Mouse (Mus musculus): ENCODE measurements around the gene Spn. TPM values are rescaled to one million over a fixed set of nuclear protein-coding genes. Genes with fewer than 3 reads are reported as not detected.

The Spn gene
- polyA plus RNA-seq, 1 experiment from 2014 or later = 0.23 TPM

GRCm38 (mm10) chr7:127140623-127141404 lies 3.2 kb upstream of the Spn start:
- Histone ChIP-seq H3K4me2 (no peak overlapping the region), H3K9ac (no peak overlapping the region), H3K27ac (no peak overlapping the region), H3K4me3 (no peak overlapping the region), H3K36me3 (no peaks in the 10 kb centered on the region), H3K27me3 (no peaks in the 10 kb centered on the region), H3K4me1 (replicated peaks) (peaks cover 5% of the 10 kb centered on the region; the same call in 1 of the 2 replicates), H3K9me3 (replicated peaks) (no peaks in the 10 kb centered on the region)
- ATAC-seq (replicated peaks; ENCODE audit: insufficient number of reproducible peaks, insufficient read depth, low FRiP score, low read depth) = no peak
- 59% methylated on average over 7 of the region's 7 CpGs for WGBS

GRCm38 (mm10) chr7:127139562-127139961 lies 1.9 kb upstream of the Spn start:
- no peaks in the 10 kb centered on the region for H3K9me3 ChIP-seq (replicated peaks)
- no peak overlapping the region for H3K4me2 ChIP-seq
- ATAC-seq (replicated peaks; ENCODE audit: insufficient number of reproducible peaks, insufficient read depth, low FRiP score, low read depth) = no peak
- H3K27ac ChIP-seq = no peak overlapping the region
- H3K4me1 ChIP-seq (replicated peaks) = peaks cover 5% of the 10 kb centered on the region; the same call in 1 of the 2 replicates
- H3K36me3 ChIP-seq = no peaks in the 10 kb centered on the region
- H3K9ac ChIP-seq = no peak overlapping the region
- WGBS = 47% methylated on average over 5 of the region's 5 CpGs
- H3K27me3 ChIP-seq = 0 out of 2 replicates have a peak, but pooled peaks cover 3% of the 10 kb centered on the region
- H3K4me3 ChIP-seq = no peak overlapping the region

- Histone ChIP-seq H3K36me3 (no peaks in the 10 kb centered on the region), H3K4me1 (replicated peaks) (peaks cover 5% of the 10 kb centered on the region; the same call in 1 of the 2 replicates), H3K9me3 (replicated peaks) (no peaks in the 10 kb centered on the region), H3K27ac (no peak overlapping the region), H3K27me3 (0 out of 2 replicates have a peak, but pooled peaks cover 3% of the 10 kb centered on the region), H3K4me3 (no peak overlapping the region), H3K4me2 (no peak overlapping the region), H3K9ac (no peak overlapping the region)
- ATAC-seq (replicated peaks; ENCODE audit: insufficient number of reproducible peaks, insufficient read depth, low FRiP score, low read depth) = no peak
- whole genome bisulfite sequencing = 87% methylated on average over 7 of the region's 7 CpGs
Observed at GRCm38 (mm10) chr7:127139100-127139499, 1.5 kb upstream of the Spn start.

DNA sequence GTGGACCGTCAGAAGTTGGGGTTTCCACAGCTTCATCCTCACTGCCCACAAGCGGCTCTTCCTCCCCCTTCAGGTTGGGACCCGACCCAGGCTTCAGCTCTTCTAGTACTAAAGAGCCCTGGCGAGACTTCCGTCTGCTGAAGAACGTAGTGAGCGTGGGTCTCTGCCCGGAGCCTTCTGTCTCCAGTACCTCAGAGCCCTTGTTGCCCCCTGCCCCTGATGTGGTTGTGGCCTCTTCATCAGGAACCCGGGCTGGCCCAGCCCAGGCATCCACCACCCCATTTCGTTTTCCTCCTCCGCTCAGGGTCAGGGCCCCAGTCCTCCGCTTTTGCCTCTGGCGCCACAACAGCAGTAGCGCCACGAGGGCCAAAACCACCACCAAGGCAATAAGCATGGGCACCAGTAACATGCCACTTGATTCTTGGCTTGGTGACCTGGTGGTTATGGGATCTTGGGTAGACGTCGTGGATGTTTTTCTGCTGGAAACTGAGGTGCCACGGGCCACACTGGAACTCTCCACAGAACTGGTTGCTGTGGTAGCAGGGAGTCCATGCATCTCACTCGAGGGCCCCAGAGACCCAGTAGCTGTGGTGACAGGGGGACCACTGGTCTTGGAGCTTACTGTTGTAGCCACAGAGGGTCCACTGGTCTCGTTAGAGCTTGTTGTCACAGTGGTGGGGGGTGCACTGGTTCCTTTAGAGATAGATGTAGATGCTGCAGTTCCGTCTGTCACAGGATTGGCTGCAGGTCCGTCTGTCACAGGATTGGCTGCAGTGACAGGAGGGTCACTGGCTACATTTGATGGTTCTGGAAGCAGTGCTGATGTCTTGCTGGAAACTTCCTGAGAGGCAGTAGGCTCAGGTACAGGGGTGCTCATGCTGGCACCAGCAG lies 1.2 kb downstream of the Spn start:
- peaks cover 5% of the 10 kb centered on the region; the same call in 1 of the 2 replicates for H3K4me1 ChIP-seq (replicated peaks)
- no peak overlapping the region for H3K27ac ChIP-seq
- H3K9me3 ChIP-seq (replicated peaks) = no peaks in the 10 kb centered on the region
- H3K27me3 ChIP-seq = 0 out of 2 replicates have a peak, but pooled peaks cover 3% of the 10 kb centered on the region
- H3K4me2 ChIP-seq = no peak overlapping the region
- no peaks in the 10 kb centered on the region for H3K36me3 ChIP-seq
- H3K9ac ChIP-seq = no peak overlapping the region
- no peak overlapping the region; the same call in 1 of the 2 replicates for H3K4me3 ChIP-seq
- ATAC-seq (replicated peaks; ENCODE audit: insufficient number of reproducible peaks, insufficient read depth, low FRiP score, low read depth) = no peak
- WGBS = 81% methylated on average over 22 of the region's 22 CpGs

DNA sequence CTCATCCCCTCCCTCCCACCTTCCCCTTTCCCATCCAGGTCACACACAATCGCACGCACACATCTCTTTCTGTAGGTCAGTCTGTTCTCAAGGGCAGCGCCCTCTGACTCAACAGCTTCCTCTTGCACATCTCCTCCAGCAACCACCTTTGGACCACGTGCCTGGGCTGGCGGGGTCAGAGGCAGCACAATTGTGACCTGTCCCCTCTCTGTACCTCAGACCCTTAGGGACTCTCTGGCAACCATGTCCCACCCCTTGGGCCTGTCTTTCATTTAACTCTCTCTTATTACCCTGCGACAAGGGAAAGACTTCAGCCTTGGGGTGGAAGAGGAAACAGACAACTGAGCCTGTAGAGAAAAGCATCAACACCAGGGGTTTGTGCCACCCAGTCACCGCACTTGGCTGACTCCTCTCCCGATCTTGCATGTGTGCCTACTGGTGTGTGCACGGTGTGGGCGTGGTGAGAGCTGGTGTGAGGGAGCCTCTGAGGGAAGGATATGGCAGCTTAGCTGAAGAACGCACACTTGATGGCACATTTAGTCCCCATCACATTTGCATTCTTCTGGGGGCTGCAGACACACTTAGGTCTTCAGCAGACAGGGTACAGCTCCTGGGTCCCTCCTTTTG lies 2.7 kb downstream of the Spn start:
- no peak overlapping the region for H3K27ac ChIP-seq
- WGBS = 78% methylated on average over 11 of the region's 11 CpGs
- H3K9ac ChIP-seq = no peak overlapping the region

DNA sequence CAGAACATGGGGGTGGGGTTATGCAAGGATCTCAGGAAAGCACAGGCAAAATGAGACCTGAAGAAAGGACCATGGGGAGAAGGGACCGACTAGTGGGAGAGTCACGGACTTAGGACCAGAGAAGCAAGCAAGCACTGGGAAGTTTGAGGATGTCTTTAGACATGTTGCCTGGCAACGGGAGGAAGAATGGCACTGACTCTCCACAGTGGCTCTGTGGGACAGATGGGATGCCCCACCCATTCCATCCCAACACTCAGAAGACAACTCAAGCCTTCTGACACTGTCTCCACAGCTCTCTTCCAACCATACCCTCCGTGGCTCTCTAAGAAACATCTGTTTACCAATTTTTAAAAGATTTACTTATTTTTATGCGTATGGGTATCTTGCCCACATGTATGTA lies 4.5 kb downstream of the Spn start:
- no peak overlapping the region for H3K27ac ChIP-seq
- peaks cover 5% of the 10 kb centered on the region; the same call in 1 of the 2 replicates for H3K4me1 ChIP-seq (replicated peaks)
- no peak for ATAC-seq (replicated peaks; ENCODE audit: insufficient number of reproducible peaks, insufficient read depth, low FRiP score, low read depth)
- H3K9ac ChIP-seq = no peak overlapping the region
- H3K27me3 ChIP-seq = 0 out of 2 replicates have a peak, but pooled peaks cover 3% of the 10 kb centered on the region
- no peaks in the 10 kb centered on the region for H3K9me3 ChIP-seq (replicated peaks)
- no peak overlapping the region for H3K4me3 ChIP-seq
- WGBS = 64% methylated on average over 5 of the region's 5 CpGs
- H3K4me2 ChIP-seq = no peak overlapping the region
- H3K36me3 ChIP-seq = no peaks in the 10 kb centered on the region

More for the DNA sequence above, 2.7 kb downstream of the Spn start:
- Histone ChIP-seq H3K4me1 (replicated peaks) (peaks cover 5% of the 10 kb centered on the region; the same call in 1 of the 2 replicates), H3K4me3 (no peak overlapping the region), H3K27me3 (0 out of 2 replicates have a peak, but pooled peaks cover 3% of the 10 kb centered on the region), H3K9me3 (replicated peaks) (no peaks in the 10 kb centered on the region), H3K4me2 (no peak overlapping the region), H3K36me3 (no peaks in the 10 kb centered on the region)
- no peak for ATAC-seq (replicated peaks; ENCODE audit: insufficient number of reproducible peaks, insufficient read depth, low FRiP score, low read depth)

- Histone ChIP-seq H3K9ac (no peak overlapping the region), H3K4me3 (no peak overlapping the region), H3K27me3 (0 out of 2 replicates have a peak, but pooled peaks cover 1% of the 10 kb centered on the region), H3K9me3 (replicated peaks) (no peaks in the 10 kb centered on the region), H3K36me3 (no peaks in the 10 kb centered on the region), H3K27ac (no peak overlapping the region), H3K4me1 (replicated peaks) (no peaks in the 10 kb centered on the region), H3K4me2 (no peak overlapping the region)
- 13% methylated on average over 4 of the region's 4 CpGs for WGBS
- ATAC-seq (replicated peaks; ENCODE audit: insufficient number of reproducible peaks, insufficient read depth, low FRiP score, low read depth) = no peak
Observed at GRCm38 (mm10) chr7:127129638-127130037, 8.0 kb downstream of the Spn start.

GRCm38 (mm10) chr7:127121911-127122270 lies 15.7 kb downstream of the Spn start, which contains the start of gene Qprt:
TSS of gene Qprt (minus strand) at chr7:127122226.
- 14% methylated on average over 7 of the region's 7 CpGs for WGBS
- peak within 1 kb of the TSS; percentile 23 for H3K4me2 ChIP-seq

GRCm38 (mm10) chr7:127121061-127121910 lies 16.3 kb downstream of the Spn start:
- H3K9me3 ChIP-seq (replicated peaks) = no peaks in the 10 kb centered on the region; the same call in 1 of the 2 replicates
- H3K9ac ChIP-seq = peak overlapping the region; percentile 19; the same call in 1 of the 2 replicates
- H3K4me3 ChIP-seq = 0 out of 2 replicates have a peak overlapping the region, but pooled peaks have one; percentile 4
- peaks cover 15% of the 10 kb centered on the region for H3K4me1 ChIP-seq (replicated peaks)
- H3K27ac ChIP-seq = no peak overlapping the region
- ATAC-seq (replicated peaks; ENCODE audit: insufficient number of reproducible peaks, insufficient read depth, low FRiP score, low read depth) = 0 out of 2 replicates have a peak, but pooled peaks have one; percentile 2
- 23% methylated on average over 21 of the region's 21 CpGs for WGBS
- H3K4me2 ChIP-seq = peak overlapping the region; percentile 23
- H3K27me3 ChIP-seq = peaks cover 7% of the 10 kb centered on the region; the same call in 1 of the 2 replicates
- no peaks in the 10 kb centered on the region for H3K36me3 ChIP-seq

More at GRCm38 (mm10) chr7:127121911-127122270, 15.7 kb downstream of the Spn start, which contains the start of gene Qprt:
- peak within 1 kb of the TSS; percentile 19; the same call in 1 of the 2 replicates for H3K9ac ChIP-seq
- peaks cover 15% of the 10 kb centered on the region for H3K4me1 ChIP-seq (replicated peaks)
- H3K36me3 ChIP-seq = no peaks in the 10 kb centered on the region
- peaks cover 7% of the 10 kb centered on the region; the same call in 1 of the 2 replicates for H3K27me3 ChIP-seq
- H3K4me3 ChIP-seq = 0 out of 2 replicates have a peak within 1 kb of the TSS, but pooled peaks have one; percentile 4
- ATAC-seq (replicated peaks; ENCODE audit: insufficient number of reproducible peaks, insufficient read depth, low FRiP score, low read depth) = 0 out of 2 replicates have a peak, but pooled peaks have one; percentile 37
- H3K9me3 ChIP-seq (replicated peaks) = no peaks in the 10 kb centered on the region; the same call in 1 of the 2 replicates
- H3K27ac ChIP-seq = no peak within 1 kb of the TSS

Measured in heart, embryonic 15.5 days (tissue).